Mouse (Mus musculus): ENCODE results near the gene St7l. TPM values are rescaled to one million over a fixed set of nuclear protein-coding genes. Genes with fewer than 3 reads are reported as not detected.

St7l gene
- polyA plus RNA-seq (2015; fragmentation: Nextera tagmentation; extraction: Ambion mirVana), result 20.8 and 23.6 TPM in 2 replicates

DNA sequence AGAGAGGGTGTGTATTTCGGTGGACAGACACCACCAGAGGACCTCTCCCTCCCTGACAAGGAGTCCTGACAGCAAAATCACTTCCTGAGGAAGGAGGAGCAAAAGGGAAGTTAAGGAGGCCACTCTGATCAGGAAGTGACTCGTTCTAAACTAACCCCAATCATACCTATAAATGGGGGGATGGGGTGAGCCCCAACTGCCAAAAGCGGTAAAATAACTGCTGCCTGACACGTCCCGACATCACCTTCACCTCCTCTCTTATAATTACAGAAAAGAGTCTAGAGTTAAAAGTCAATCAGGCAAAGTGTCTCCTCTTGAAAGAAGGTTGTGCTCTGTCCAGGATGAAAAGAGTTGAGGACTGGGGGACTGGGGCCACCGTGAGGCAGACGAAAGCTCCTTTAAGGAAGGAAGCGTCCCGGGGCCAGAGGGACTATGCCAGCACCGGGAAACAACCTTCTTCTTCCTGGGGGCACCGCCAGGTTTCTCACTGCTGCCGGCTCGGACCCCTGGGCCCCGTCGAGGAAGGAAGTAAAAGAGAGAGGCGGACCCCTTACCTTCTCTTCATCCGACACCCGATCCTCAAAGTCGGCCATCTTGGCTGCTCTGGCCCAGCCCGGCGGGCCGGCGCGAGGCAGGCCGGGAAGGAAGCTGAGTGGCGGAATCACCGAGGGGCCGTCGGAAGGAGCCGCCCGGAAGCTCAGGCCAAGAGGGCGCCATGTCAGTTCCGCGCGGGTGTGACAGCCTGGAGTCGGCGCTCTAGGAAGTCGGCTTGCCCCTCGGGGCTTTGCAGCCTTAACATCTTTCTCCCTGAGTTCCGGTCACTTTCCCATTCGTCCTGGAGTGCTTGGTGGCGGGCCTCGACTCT is at the start of gene St7l, which contains the start of gene Capza1:
St7l (plus strand) TSS at position 220 of the 865 bp plus-strand sequence.
Capza1 (minus strand) TSS at position 720 of the 865 bp plus-strand sequence.
- H3K27me3 ChIP-seq (ENCODE audit: control insufficient read depth, insufficient read depth, low read length), result no peaks in the 10 kb centered on the region
- peak within 1 kb of the TSS; percentile 98 for H3K9ac ChIP-seq (ENCODE audit: low read length)
- no peaks in the 10 kb centered on the region for H3K4me1 ChIP-seq (replicated peaks; ENCODE audit: control insufficient read depth, insufficient read depth)
- H3K4me2 ChIP-seq (replicated peaks; ENCODE audit: low read depth), result peak within 1 kb of the TSS; percentile 75
- H3K36me3 ChIP-seq (ENCODE audit: control insufficient read depth, insufficient read depth, low read length), result no peaks in the 10 kb centered on the region; the same call in 1 of the 2 replicates
- peak; percentile 97 for ATAC-seq (ENCODE audit: low FRiP score, low TSS enrichment)
- TF ChIP-seq CTCF (IDR thresholded peaks at IDR 0.05; ENCODE audit: low read depth), result peak; percentile 36
- no peak for TF ChIP-seq EP300 (optimal IDR thresholded peaks at IDR 0.05)
- H3K27ac ChIP-seq (replicated peaks), result peak within 1 kb of the TSS; percentile 97
- DNase-seq (ENCODE audit: low spot score), result peak; percentile 93
- peak within 1 kb of the TSS; percentile 94 for H3K4me3 ChIP-seq (ENCODE audit: low read depth, low read length)
- under 1% methylated on average over 43 of the region's 43 CpGs for WGBS
- H3K9me3 ChIP-seq (ENCODE audit: control insufficient read depth, low read length), result no peaks in the 10 kb centered on the region

- TF ChIP-seq EP300 (optimal IDR thresholded peaks at IDR 0.05) (no peak), CTCF (IDR thresholded peaks at IDR 0.05; ENCODE audit: low read depth) (no peak)
- WGBS, result 87% methylated on average over 1 of the region's 1 CpGs
- Histone ChIP-seq H3K9me3 (ENCODE audit: control insufficient read depth, low read length) (no peaks in the 10 kb centered on the region), H3K4me3 (ENCODE audit: low read depth, low read length) (no peak overlapping the region), H3K27ac (replicated peaks) (no peak overlapping the region), H3K9ac (ENCODE audit: low read length) (no peak overlapping the region), H3K4me2 (replicated peaks; ENCODE audit: low read depth) (no peak overlapping the region), H3K4me1 (replicated peaks; ENCODE audit: control insufficient read depth, insufficient read depth) (peaks cover 4% of the 10 kb centered on the region; the same call in 1 of the 2 replicates), H3K27me3 (ENCODE audit: control insufficient read depth, insufficient read depth, low read length) (no peaks in the 10 kb centered on the region), H3K36me3 (ENCODE audit: control insufficient read depth, insufficient read depth, low read length) (no peaks in the 10 kb centered on the region)
- ATAC-seq (ENCODE audit: low FRiP score, low TSS enrichment) (no peak), DNase-seq (ENCODE audit: low spot score) (no peak)
Measured at GRCm38 (mm10) chr3:104814746-104815145, 49.1 kb upstream of the St7l start.

DNA sequence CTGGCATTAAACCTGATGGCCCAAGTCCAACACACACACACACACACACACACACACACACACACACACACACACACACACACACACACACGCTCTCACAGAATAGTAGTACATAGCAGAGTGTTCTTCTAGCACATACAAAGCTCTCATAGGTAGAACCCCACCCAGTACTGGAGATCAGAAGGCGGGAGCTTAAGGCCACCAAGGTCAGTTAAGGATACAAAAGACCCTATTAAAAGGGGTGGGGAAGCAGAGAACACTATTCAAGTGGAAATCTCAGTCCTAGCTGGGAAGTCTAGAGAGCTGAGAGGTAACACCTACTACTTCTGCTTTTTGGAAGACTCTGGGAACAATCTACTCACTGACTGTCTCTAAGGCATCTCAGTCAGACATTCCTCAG is 48.5 kb upstream of the St7l start:
- H3K4me2 ChIP-seq (replicated peaks; ENCODE audit: low read depth), result no peak overlapping the region
- 73% methylated on average over 2 of the region's 2 CpGs for WGBS

GRCm38 (mm10) chr3:104816130-104816529 is 47.7 kb upstream of the St7l start:
- 83% methylated on average over 7 of the region's 7 CpGs for WGBS
- H3K9me3 ChIP-seq (ENCODE audit: control insufficient read depth, low read length), result no peaks in the 10 kb centered on the region
- H3K9ac ChIP-seq (ENCODE audit: low read length), result no peak overlapping the region
- no peaks in the 10 kb centered on the region for H3K27me3 ChIP-seq (ENCODE audit: control insufficient read depth, insufficient read depth, low read length)
- H3K4me1 ChIP-seq (replicated peaks; ENCODE audit: control insufficient read depth, insufficient read depth), result peaks cover 4% of the 10 kb centered on the region; the same call in 1 of the 2 replicates
- H3K4me3 ChIP-seq (ENCODE audit: low read depth, low read length), result no peak overlapping the region
- ATAC-seq (ENCODE audit: low FRiP score, low TSS enrichment) (no peak), DNase-seq (ENCODE audit: low spot score) (no peak)
- TF ChIP-seq EP300 (optimal IDR thresholded peaks at IDR 0.05) (no peak), CTCF (IDR thresholded peaks at IDR 0.05; ENCODE audit: low read depth) (peak; percentile 37; the same call in 1 of the 2 replicates)
- H3K27ac ChIP-seq (replicated peaks), result no peak overlapping the region
- no peaks in the 10 kb centered on the region for H3K36me3 ChIP-seq (ENCODE audit: control insufficient read depth, insufficient read depth, low read length)
- no peak overlapping the region for H3K4me2 ChIP-seq (replicated peaks; ENCODE audit: low read depth)

More for the DNA sequence above, 48.5 kb upstream of the St7l start:
- no peak for ATAC-seq (ENCODE audit: low FRiP score, low TSS enrichment)
- TF ChIP-seq EP300 (optimal IDR thresholded peaks at IDR 0.05), result no peak
- no peak for TF ChIP-seq CTCF (IDR thresholded peaks at IDR 0.05; ENCODE audit: low read depth)
- no peak overlapping the region for H3K9ac ChIP-seq (ENCODE audit: low read length)
- no peak overlapping the region for H3K4me3 ChIP-seq (ENCODE audit: low read depth, low read length)
- H3K27me3 ChIP-seq (ENCODE audit: control insufficient read depth, insufficient read depth, low read length), result no peaks in the 10 kb centered on the region
- H3K27ac ChIP-seq (replicated peaks), result no peak overlapping the region
- DNase-seq (ENCODE audit: low spot score), result no peak
- H3K4me1 ChIP-seq (replicated peaks; ENCODE audit: control insufficient read depth, insufficient read depth), result peaks cover 4% of the 10 kb centered on the region; the same call in 1 of the 2 replicates
- no peaks in the 10 kb centered on the region for H3K9me3 ChIP-seq (ENCODE audit: control insufficient read depth, low read length)
- no peaks in the 10 kb centered on the region for H3K36me3 ChIP-seq (ENCODE audit: control insufficient read depth, insufficient read depth, low read length)

GRCm38 (mm10) chr3:104817481-104817990 is 46.3 kb upstream of the St7l start:
- peak overlapping the region; percentile 96 for H3K27ac ChIP-seq (replicated peaks)
- peak; percentile 77 for DNase-seq (ENCODE audit: low spot score)
- H3K36me3 ChIP-seq (ENCODE audit: control insufficient read depth, insufficient read depth, low read length), result no peaks in the 10 kb centered on the region
- TF ChIP-seq EP300 (optimal IDR thresholded peaks at IDR 0.05) (no peak), CTCF (IDR thresholded peaks at IDR 0.05; ENCODE audit: low read depth) (peak; percentile 12; the same call in 1 of the 2 replicates)
- peak overlapping the region; percentile 94 for H3K4me3 ChIP-seq (ENCODE audit: low read depth, low read length)
- no peaks in the 10 kb centered on the region for H3K9me3 ChIP-seq (ENCODE audit: control insufficient read depth, low read length)
- under 1% methylated on average over 41 of the region's 46 CpGs for WGBS
- peak overlapping the region; percentile 86 for H3K4me2 ChIP-seq (replicated peaks; ENCODE audit: low read depth)
- H3K9ac ChIP-seq (ENCODE audit: low read length), result peak overlapping the region; percentile 94
- H3K4me1 ChIP-seq (replicated peaks; ENCODE audit: control insufficient read depth, insufficient read depth), result peaks cover 4% of the 10 kb centered on the region; the same call in 1 of the 2 replicates
- H3K27me3 ChIP-seq (ENCODE audit: control insufficient read depth, insufficient read depth, low read length), result no peaks in the 10 kb centered on the region
- ATAC-seq (ENCODE audit: low FRiP score, low TSS enrichment), result peak; percentile 78

Data from stomach, postnatal 0 days (tissue).